Comparison of ENCODE assay signal across 15 mouse cellular contexts in the genomic region with DNA sequence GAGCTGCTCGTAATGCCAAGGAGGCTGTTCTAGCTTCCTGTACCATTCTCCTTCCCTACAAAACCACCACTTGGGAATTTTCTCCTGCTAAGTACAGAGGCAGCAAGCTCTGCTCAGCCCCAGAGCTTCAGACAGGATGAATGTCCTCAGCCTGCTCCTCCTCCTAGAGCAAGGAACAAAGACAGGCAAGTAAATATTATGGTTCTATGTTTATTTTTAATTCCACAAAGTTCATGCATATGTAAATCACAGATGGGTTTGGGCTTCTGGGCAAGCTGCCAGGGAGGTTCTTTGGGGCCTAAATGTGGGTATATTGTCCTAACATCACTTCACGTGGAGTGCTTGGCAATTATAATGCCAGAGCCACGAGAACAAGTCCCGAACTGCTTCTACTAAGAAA.
A peak's percentile ranks its signal among the peaks of the same experiment; 100 is the strongest.
DNase-seq lines count a peak whose midpoint lies in the region; ATAC-seq and TF ChIP-seq lines count a peak whose summit lies in the region.
"Had no signal": no experiment of that assay in that cellular context is flagged by ENCODE, and none has a peak within 500 bp of the region (broad histone marks: within the 10 kb centered on the region; RNA-seq: fewer than 3 reads in every experiment).

No protein-coding gene starts in this region.

- H3K9ac ChIP-seq in lung, embryonic 14.5 days = no peak overlapping the region
- H3K9ac ChIP-seq: hindbrain, embryonic 12.5 days; midbrain, embryonic 12.5 days had no signal

- 36% methylated on average over 4 of the region's 4 CpGs for WGBS in lung, embryonic 14.5 days
- 14% methylated on average over 4 of the region's 4 CpGs for WGBS in olfactory bulb, adult 2 months

- no peaks in the 10 kb centered on the region for H3K36me3 ChIP-seq in lung, embryonic 14.5 days (ENCODE audit: insufficient read depth)
- H3K36me3 ChIP-seq: hindbrain, embryonic 12.5 days; midbrain, embryonic 12.5 days had no signal

- TF ChIP-seq CTCF in lung, embryonic 14.5 days (IDR thresholded peaks at IDR 0.05; ENCODE audit: low read depth) = no peak
- no peak for TF ChIP-seq CTCF in olfactory bulb, adult 2 months (IDR thresholded peaks at IDR 0.05; ENCODE audit: insufficient read depth, low read depth, low read length)

- no peak overlapping the region for H3K4me2 ChIP-seq in lung, embryonic 14.5 days
- H3K4me2 ChIP-seq: hindbrain, embryonic 12.5 days; midbrain, embryonic 12.5 days had no signal

- H3K27me3 ChIP-seq in lung, embryonic 14.5 days (ENCODE audit: insufficient read depth, low read length) = no peaks in the 10 kb centered on the region
- H3K27me3 ChIP-seq: hindbrain, embryonic 12.5 days; midbrain, embryonic 12.5 days had no signal

- no peak overlapping the region for H3K4me3 ChIP-seq in lung, embryonic 14.5 days (ENCODE audit: low read depth, low read length)
- no peak overlapping the region for H3K4me3 ChIP-seq in olfactory bulb, adult 2 months (ENCODE audit: insufficient read depth, low read depth, low read length)
- H3K4me3 ChIP-seq: hindbrain, embryonic 12.5 days; midbrain, embryonic 12.5 days had no signal

- H3K9me3 ChIP-seq in lung, embryonic 14.5 days (ENCODE audit: low read depth, low read length) = no peaks in the 10 kb centered on the region
- H3K9me3 ChIP-seq: hindbrain, embryonic 12.5 days; midbrain, embryonic 12.5 days had no signal

- intact Hi-C loops in heart, postnatal 36 days (cut with DNase I) = no loop called here

- no peak for TF ChIP-seq POLR2A in olfactory bulb, adult 2 months (IDR thresholded peaks at IDR 0.05; ENCODE audit: insufficient read depth, low read depth, low read length)

- peak; percentile 73 for ATAC-seq in lung, embryonic 14.5 days (ENCODE audit: insufficient read depth)
- ATAC-seq: CD4-positive, CD25-positive, alpha-beta regulatory T cell, adult 4 months; intestine, embryonic 16.5 days had no signal

- H3K4me1 ChIP-seq in lung, embryonic 14.5 days (ENCODE audit: insufficient read depth) = no peaks in the 10 kb centered on the region
- peaks cover 10% of the 10 kb centered on the region for H3K4me1 ChIP-seq in olfactory bulb, adult 2 months (ENCODE audit: control insufficient read depth, insufficient read depth, low read length)
- H3K4me1 ChIP-seq: hindbrain, embryonic 12.5 days; midbrain, embryonic 12.5 days had no signal

- peak overlapping the region; percentile 9; the same call in 1 of the 2 replicates for H3K27ac ChIP-seq in lung, embryonic 14.5 days (ENCODE audit: low read depth)
- H3K27ac ChIP-seq in olfactory bulb, adult 2 months (ENCODE audit: insufficient read depth, low read depth, low read length) = peak overlapping the region; percentile 68
- H3K27ac ChIP-seq: hindbrain, embryonic 12.5 days; midbrain, embryonic 12.5 days had no signal

- DNase-seq in heart, adult 11 months = peak; percentile 42
- no peak for DNase-seq in heart, postnatal 36 days
- DNase-seq in lung, embryonic 14.5 days = peak; percentile 78
- DNase-seq in lung, adult 18-20 months = no peak
- peak; percentile 41 for DNase-seq in testis, postnatal 10 days (ENCODE audit: low spot score)
- DNase-seq in testis, postnatal 14 days (ENCODE audit: low spot score) = no peak
- no peak for DNase-seq in urinary bladder, postnatal 25 days (ENCODE audit: low spot score)
- DNase-seq: adrenal gland, adult 8-10 months; cerebellum, adult 8-10 months; thymus, postnatal 4 days had no signal

Comparison
In these comparisons a context has a peak if more than half of its experiments do, and no peak if none do; other contexts are left out.
1. DNase-seq: peak in heart, adult 11 months (single experiment), lung, embryonic 14.5 days (single experiment) and testis, postnatal 10 days (single experiment); none in heart, postnatal 36 days (0 of 2), lung, adult 18-20 months (0 of 2), testis, postnatal 14 days (single experiment) and urinary bladder, postnatal 25 days (single experiment).